Mouse (Mus musculus): Measurements from ENCODE around the gene Gm20388. TPM values are rescaled to one million over a fixed set of nuclear protein-coding genes. Genes with fewer than 3 reads are reported as not detected.
A peak's percentile ranks its signal among the peaks of the same experiment; 100 is the strongest.

Gm20388 gene
- polyA plus RNA-seq, 1 experiment from 2014 or later = not detected

DNA sequence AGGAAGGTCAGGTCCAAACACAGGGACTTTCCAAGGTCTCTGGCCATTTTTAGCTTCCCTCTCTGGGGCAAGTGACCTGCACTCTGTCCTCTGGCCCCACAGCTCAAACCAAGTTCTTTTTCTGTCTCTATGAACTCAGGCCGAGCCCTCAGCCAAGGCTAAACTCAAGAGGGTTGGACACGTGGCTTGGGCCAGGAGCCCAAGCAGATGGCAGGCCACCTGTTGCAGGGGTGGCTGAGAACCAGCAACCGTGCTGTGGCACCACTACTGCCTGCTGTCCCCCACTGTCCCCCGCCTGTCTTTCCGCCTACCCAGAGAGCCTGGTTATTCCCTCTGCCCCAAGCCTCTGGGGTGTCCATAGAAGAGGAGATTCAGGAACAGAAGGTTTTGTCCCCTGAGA lies 303.3 kb downstream of the Gm20388 start:
- H3K27ac ChIP-seq = no peak overlapping the region

DNA sequence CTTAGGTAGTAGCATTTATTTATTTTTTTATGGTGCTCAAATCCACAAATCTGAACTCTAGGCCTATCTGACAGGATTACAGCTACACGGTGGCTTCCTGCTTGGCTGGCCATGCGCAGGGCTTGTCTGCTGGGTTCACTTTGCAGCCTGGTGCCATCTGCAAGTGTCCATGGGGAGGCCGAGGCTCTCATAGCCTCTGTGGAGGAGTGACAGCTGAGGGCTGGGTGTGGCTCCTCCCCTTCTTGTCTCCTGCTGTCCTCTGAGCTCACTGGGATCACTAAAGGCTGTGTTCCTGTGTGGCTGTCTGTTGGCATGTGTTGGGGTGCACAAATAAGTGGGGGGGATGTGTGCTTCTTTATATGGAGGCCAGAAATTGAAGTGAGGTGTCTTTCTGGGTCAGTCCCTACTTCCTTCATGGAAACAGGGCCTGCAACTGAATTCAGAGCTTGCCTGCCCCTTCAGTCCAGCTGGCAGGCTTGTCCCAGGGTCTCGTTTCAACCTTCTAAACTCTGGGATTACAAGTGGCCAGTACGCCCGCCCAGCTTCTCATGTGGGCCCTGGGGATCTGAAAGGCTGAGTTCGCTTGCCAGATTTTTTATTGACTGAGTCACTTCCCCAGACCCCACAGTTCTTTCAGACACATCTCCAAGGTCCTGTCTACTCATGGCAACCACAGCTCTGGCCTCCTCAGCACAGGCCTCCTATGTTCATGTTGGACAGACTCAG lies 304.9 kb downstream of the Gm20388 start:
- 38% methylated on average over 7 of the region's 7 CpGs for WGBS
- Histone ChIP-seq H3K4me1 (peaks cover 50% of the 10 kb centered on the region), H3K9ac (0 out of 2 replicates have a peak overlapping the region, but pooled peaks have one; percentile 8), H3K9me3 (no peaks in the 10 kb centered on the region), H3K27ac (peak overlapping the region; percentile 69), H3K4me3 (no peak overlapping the region), H3K4me2 (replicated peaks) (no peak overlapping the region), H3K36me3 (no peaks in the 10 kb centered on the region), H3K27me3 (no peaks in the 10 kb centered on the region; the same call in 1 of the 2 replicates)
- ATAC-seq (ENCODE audit: insufficient number of reproducible peaks, insufficient read depth, low FRiP score, low TSS enrichment) = no peak

More for the DNA sequence above, 303.3 kb downstream of the Gm20388 start:
- Histone ChIP-seq H3K4me2 (replicated peaks) (no peak overlapping the region), H3K9ac (no peak overlapping the region), H3K9me3 (no peaks in the 10 kb centered on the region), H3K36me3 (no peaks in the 10 kb centered on the region), H3K27me3 (no peaks in the 10 kb centered on the region; the same call in 1 of the 2 replicates), H3K4me1 (peaks cover 53% of the 10 kb centered on the region), H3K4me3 (no peak overlapping the region)
- WGBS = 74% methylated on average over 5 of the region's 5 CpGs
- ATAC-seq (ENCODE audit: insufficient number of reproducible peaks, insufficient read depth, low FRiP score, low TSS enrichment) = no peak

DNA sequence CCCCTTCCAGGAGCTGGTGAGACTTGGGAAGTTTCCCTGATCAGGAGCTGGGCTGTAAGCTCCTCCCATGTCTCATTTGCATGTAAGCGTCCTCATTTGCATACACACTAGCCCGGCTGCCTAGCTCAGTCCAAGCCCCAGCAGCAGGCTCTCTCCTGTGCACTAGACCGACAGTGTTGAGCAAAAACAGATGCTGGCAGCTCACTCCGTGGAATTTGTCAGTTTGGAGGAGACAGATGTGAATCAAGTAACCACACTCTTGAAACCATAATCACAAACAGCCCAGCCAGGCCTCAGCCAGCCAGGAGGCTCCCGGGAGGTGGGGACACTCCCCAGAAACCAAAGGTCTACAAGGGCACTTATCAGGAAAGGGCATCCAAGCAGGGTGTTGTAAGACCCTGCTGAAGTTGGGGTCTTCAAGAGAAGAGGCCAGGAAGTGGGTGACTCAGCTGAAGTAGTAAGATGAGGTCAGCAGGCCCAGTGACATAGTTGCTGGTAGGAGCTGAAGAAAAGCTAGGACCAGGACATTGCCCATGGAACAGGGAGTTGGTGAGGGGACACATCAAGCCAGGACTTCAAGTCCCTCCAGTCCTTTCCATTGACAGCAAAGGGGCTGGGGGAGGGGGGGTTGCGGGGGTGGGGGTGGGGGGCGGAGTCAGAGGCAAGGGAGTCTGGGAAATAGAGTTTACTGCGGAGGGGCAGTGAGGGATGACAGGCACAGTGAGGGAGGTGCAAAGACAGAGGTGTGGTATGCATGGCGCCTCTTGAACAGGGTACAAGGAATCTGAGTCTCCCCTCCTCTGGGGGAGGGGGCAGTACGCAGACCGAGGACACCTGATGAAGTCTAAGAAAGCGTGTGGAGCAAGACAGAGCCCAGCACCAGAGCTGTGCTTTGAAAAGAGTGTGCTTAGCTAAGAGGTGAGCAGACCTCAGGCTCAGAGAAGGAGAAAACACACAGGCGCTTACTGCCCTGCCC lies 306.5 kb downstream of the Gm20388 start:
- H3K4me1 ChIP-seq = peaks cover 39% of the 10 kb centered on the region
- ATAC-seq (ENCODE audit: insufficient number of reproducible peaks, insufficient read depth, low FRiP score, low TSS enrichment) = peak; percentile 85
- 13% methylated on average over 13 of the region's 13 CpGs for WGBS
- H3K9me3 ChIP-seq = no peaks in the 10 kb centered on the region
- no peak overlapping the region for H3K9ac ChIP-seq
- H3K36me3 ChIP-seq = no peaks in the 10 kb centered on the region
- peak overlapping the region; percentile 84 for H3K27ac ChIP-seq
- no peaks in the 10 kb centered on the region; the same call in 1 of the 2 replicates for H3K27me3 ChIP-seq
- H3K4me3 ChIP-seq = no peak overlapping the region
- peak overlapping the region; percentile 10 for H3K4me2 ChIP-seq (replicated peaks)

DNA sequence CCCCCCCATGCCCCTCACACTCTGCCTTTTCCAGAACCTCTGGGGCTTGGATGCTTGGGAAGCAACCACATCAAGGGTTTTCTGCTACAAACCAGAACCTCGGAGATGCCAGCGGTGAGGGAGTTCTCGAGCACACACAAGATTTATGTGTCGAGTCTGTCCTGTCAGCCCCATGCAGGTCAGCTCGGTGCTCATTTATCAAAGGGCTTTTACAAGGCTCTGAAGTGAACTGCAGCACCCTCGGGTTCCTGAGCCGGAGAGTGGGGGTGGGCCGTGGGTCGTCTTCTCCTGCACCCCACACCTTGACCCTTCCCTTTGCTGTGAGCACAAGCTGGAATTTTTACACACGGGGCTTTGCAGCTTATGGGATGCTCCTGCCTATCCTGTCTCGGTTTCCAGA lies 311.9 kb downstream of the Gm20388 start:
- H3K9ac ChIP-seq = no peak overlapping the region
- no peaks in the 10 kb centered on the region for H3K27me3 ChIP-seq
- ATAC-seq (ENCODE audit: insufficient number of reproducible peaks, insufficient read depth, low FRiP score, low TSS enrichment) = no peak
- no peak overlapping the region; the same call in 1 of the 2 replicates for H3K27ac ChIP-seq
- H3K36me3 ChIP-seq = no peaks in the 10 kb centered on the region
- H3K4me1 ChIP-seq = peaks cover 55% of the 10 kb centered on the region
- no peaks in the 10 kb centered on the region for H3K9me3 ChIP-seq
- H3K4me3 ChIP-seq = no peak overlapping the region
- no peak overlapping the region for H3K4me2 ChIP-seq (replicated peaks)
- 65% methylated on average over 11 of the region's 11 CpGs for WGBS

DNA sequence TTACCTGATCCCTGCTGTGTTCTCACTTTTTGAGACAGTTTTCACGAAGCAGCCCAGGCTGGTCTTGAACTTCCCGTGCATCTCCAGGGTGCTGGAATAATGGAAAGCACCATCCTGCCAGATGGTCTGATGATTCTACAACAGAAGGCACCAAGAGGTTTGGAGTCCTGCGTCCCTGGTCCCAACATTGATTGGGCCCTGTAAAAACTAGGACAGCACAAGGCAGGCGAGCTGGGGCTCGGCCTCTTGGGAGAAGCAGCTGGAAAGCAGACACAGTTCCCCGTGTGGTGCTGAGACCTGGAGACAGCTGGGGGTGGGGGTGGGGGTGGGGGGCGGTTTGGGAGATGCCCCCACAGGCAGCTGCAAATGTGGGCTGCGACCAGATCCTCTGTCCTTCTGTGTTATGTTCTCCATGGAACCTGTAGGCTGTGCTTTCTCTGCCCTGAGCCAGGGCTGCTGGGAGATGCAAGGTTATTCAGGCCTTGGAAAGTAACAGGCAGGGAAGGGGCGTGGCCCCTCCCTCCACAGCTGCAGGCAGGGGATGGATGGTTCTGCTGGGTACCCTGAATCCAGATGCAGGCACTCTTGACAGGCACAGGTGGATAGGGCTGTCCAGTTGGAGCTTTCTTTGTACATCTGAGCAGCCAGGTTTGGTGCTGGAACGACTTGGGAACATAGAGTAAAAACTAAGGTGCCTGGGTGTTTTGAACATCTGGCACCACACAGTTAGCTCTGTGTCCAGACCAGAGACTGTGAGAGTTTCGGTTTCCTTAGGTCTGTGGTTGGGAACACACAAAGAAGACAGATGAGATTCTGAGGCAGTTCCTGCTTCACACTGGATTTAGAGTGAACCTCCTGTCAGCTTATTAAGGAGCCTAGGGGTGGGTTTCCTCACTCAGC lies 314.1 kb downstream of the Gm20388 start:
- WGBS = 36% methylated on average over 11 of the region's 11 CpGs
- Histone ChIP-seq H3K36me3 (no peaks in the 10 kb centered on the region), H3K4me1 (peaks cover 57% of the 10 kb centered on the region), H3K27me3 (no peaks in the 10 kb centered on the region), H3K27ac (peak overlapping the region; percentile 80), H3K9me3 (no peaks in the 10 kb centered on the region), H3K4me2 (replicated peaks) (no peak overlapping the region), H3K9ac (no peak overlapping the region), H3K4me3 (no peak overlapping the region)
- no peak for ATAC-seq (ENCODE audit: insufficient number of reproducible peaks, insufficient read depth, low FRiP score, low TSS enrichment)

DNA sequence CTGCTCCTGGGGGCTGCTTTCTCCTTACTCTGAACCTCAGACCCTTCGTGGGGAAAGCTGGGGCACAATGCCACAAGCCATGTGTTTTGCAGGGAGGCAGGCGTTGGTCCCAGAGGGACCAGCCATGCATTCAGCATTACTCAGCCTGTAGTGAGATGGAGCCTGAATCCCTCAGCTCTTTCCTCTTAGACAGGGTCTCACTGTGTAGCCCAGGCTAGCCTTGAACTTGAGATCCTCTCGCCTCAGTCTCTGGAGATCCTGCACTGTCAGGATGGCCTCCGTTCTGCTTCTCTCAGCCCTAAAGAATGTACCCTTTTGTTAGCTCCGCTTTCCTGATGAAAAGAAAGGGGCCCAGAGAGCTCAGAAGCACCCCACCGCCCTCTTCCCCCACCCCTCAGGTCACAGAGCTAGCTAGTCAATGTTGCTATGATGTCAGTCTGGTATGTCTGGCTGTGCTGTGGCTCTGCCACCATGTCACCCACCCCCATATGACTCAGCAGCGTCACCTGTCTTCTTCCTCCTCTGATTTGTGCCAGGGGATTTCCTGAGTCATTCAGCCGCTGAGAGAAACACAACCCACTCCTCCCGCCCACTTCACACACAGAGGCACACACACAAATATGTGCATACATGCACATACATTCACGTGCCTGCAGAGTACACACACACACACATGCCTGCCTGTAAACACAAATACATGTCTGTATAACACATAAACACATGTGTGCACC lies 314.9 kb downstream of the Gm20388 start:
- Histone ChIP-seq H3K4me1 (peaks cover 61% of the 10 kb centered on the region), H3K9me3 (no peaks in the 10 kb centered on the region), H3K9ac (no peak overlapping the region), H3K27me3 (no peaks in the 10 kb centered on the region), H3K4me2 (replicated peaks) (no peak overlapping the region), H3K27ac (peak overlapping the region; percentile 80), H3K36me3 (no peaks in the 10 kb centered on the region), H3K4me3 (no peak overlapping the region)
- 38% methylated on average over 10 of the region's 10 CpGs for WGBS
- ATAC-seq (ENCODE audit: insufficient number of reproducible peaks, insufficient read depth, low FRiP score, low TSS enrichment) = no peak

DNA sequence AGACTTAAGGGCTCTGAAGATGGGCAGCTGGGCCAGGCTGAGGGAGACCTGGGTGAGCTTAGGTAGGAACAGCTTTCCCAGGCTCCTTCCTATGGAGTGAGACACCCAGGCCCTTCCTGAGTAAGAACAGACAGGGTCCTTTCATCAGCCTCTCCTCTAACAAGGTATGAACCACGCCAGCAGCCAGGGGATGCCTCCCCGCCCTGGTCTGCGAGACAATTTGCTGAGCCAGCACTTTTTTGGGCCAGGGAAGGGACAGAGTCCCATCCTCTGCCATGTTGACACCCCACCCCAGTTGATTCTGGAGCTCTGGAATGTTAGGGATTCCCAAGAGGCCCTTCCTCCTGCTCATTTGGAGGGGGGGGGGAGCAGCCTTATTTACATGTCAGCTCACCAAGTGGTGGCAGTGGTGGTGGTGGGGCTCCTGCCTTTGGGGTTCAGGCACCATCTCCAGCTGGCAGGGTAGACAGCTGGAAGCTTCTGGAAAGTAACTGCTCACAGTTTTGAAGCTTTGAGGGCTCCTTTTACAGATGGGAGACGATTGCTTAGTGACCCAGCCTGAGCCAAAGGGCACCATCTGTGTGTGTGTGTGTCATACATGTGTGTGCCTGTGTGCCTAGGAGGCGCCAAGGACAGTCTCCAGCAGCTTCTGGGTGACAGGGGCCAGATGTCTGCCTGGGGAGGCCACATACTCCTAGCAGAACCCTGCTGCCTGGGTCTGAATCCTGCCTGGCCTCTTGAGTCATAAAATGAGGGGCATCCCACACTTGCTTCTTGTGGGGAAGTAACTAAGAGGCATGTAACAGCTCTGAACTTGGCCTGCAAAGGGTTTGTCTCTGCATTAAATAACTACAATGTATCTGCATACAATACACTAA lies 316.3 kb downstream of the Gm20388 start:
- ATAC-seq (ENCODE audit: insufficient number of reproducible peaks, insufficient read depth, low FRiP score, low TSS enrichment) = no peak
- peak overlapping the region; percentile 32; the same call in 1 of the 2 replicates for H3K27ac ChIP-seq
- no peaks in the 10 kb centered on the region for H3K9me3 ChIP-seq
- peak overlapping the region; percentile 95 for H3K4me2 ChIP-seq (replicated peaks)
- 0 out of 2 replicates have a peak overlapping the region, but pooled peaks have one; percentile 31 for H3K9ac ChIP-seq
- H3K4me1 ChIP-seq = peaks cover 75% of the 10 kb centered on the region
- 49% methylated on average over 5 of the region's 5 CpGs for WGBS
- H3K36me3 ChIP-seq = no peaks in the 10 kb centered on the region
- H3K27me3 ChIP-seq = 0 out of 2 replicates have a peak, but pooled peaks cover 6% of the 10 kb centered on the region
- no peak overlapping the region for H3K4me3 ChIP-seq

DNA sequence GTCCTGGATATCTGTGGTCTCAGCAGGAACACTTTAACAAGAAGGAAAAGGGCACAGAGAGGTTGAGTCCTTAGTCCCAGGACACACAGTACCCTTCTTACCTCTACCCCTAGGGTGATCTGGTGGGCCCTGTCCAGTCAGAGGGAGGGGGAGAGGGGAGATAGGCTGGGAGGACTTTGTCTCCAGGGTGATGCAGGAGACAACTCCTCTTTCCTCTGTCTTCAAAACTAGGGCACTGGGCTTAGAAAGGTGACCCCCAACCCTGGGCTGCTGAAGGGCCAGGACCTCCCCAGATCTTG lies 316.9 kb downstream of the Gm20388 start:
- ATAC-seq (ENCODE audit: insufficient number of reproducible peaks, insufficient read depth, low FRiP score, low TSS enrichment) = peak; percentile 2; the same call in 1 of the 2 replicates
- Histone ChIP-seq H3K9ac (peak overlapping the region; percentile 83; the same call in 1 of the 2 replicates), H3K36me3 (no peaks in the 10 kb centered on the region), H3K4me3 (peak overlapping the region; percentile 74), H3K27me3 (0 out of 2 replicates have a peak, but pooled peaks cover 6% of the 10 kb centered on the region), H3K27ac (peak overlapping the region; percentile 75), H3K4me2 (replicated peaks) (peak overlapping the region; percentile 95), H3K4me1 (peaks cover 75% of the 10 kb centered on the region), H3K9me3 (no peaks in the 10 kb centered on the region)

DNA sequence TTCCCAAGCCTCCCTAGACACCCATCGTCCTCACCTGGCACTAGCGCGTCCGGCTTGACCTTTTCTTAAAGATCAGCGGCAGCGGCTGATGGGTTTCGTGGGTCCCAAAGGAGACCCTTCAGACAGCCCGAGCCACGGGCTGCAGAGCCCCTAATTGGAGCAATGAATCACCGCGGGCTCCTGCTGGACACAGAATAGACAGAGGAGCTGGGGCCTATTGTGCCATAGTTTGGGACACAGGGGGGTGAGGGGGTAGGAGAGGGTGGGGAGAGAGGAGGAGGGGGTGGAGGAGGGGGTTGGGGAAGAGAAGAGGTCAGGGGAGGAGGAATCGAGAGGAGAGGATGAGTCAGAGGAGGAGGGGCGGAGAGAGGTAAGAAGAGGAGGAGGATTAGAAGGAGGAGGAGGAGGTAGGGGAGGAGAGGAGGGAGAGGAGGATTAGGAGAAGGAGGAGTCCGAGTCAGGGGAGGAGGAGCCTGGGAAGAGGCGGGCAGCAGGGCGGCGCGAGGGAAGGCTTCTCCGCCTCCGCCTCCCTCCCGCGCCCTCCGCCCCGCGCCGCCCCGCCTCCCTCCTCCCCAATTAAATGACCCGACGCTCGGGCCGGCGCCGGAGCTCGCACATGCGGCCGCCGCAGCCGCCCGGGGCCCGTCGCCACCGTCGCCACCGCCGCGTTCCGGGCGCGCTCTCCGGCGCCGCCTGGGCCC lies 317.4 kb downstream of the Gm20388 start, which contains the start of gene Gse1:
Gene Gse1 (plus strand): TSS at position 566 of the 701 bp plus-strand sequence.
- Histone ChIP-seq H3K27me3 (0 out of 2 replicates have a peak, but pooled peaks cover 6% of the 10 kb centered on the region), H3K9me3 (no peaks in the 10 kb centered on the region)
- 3% methylated on average over 27 of the region's 52 CpGs for WGBS

More for the DNA sequence above, 317.4 kb downstream of the Gm20388 start, which contains the start of gene Gse1:
- Histone ChIP-seq H3K4me2 (replicated peaks) (peak within 1 kb of the TSS; percentile 95), H3K36me3 (no peaks in the 10 kb centered on the region), H3K4me3 (peak within 1 kb of the TSS; percentile 74), H3K9ac (peak within 1 kb of the TSS; percentile 83), H3K27ac (peak within 1 kb of the TSS; percentile 75), H3K4me1 (peaks cover 78% of the 10 kb centered on the region)
- peak; percentile 48 for ATAC-seq (ENCODE audit: insufficient number of reproducible peaks, insufficient read depth, low FRiP score, low TSS enrichment)
